Mouse (Mus musculus): ENCODE data around the gene Gm42878.
A peak's percentile ranks its signal among the peaks of the same experiment; 100 is the strongest.
"Not testable (repeated sequence)": the region's sequence is repeated elsewhere in the genome, so short reads cannot be mapped to it uniquely, and the experiment has no call there.

Gm42878 gene

GRCm38 (mm10) chr5:121564468-121564895 is 19.2 kb upstream of the Gm42878 start:
- ATAC-seq (ENCODE audit: low TSS enrichment): peak; percentile 67; the same call in 1 of the 2 replicates

DNA sequence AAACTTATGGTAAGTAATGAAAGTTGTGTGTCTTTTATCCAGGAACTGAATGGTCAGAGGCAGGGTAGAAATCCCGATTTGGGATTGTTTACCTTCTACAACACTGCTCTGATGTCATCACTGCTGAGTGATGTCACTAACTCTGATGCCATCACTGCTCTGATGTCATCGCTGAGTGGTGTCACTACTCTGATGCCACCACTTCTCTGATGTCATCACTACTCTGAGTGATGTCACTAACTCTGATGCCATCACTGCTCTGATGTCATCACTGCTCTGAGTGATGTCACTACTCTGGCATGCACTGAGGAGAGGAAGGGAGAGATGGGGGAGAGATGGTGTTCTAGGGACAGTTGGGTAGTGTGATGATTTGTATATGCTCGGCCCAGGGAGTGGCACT is 17.2 kb upstream of the Gm42878 start:
- ATAC-seq (ENCODE audit: low TSS enrichment): no peak

DNA sequence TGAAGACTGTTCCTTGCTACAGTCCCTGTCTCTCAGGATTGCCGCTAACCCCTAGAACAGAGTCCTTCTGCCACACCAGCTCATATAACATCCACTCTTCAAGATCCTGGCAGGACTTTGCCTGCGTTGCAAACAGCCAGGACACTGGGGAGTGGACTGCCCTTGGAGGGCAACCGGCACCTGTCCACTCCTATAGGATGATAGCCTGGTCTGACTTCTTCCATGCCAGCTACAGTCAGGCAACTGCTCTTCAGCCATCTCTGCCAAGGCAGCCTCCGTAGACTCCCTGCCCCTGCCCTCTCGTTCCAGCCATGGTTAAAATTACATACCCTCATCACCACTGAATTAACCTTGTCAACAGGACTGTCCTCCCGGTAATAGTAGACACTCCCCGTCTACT is 3.9 kb upstream of the Gm42878 start:
- ATAC-seq (ENCODE audit: low TSS enrichment): no peak

DNA sequence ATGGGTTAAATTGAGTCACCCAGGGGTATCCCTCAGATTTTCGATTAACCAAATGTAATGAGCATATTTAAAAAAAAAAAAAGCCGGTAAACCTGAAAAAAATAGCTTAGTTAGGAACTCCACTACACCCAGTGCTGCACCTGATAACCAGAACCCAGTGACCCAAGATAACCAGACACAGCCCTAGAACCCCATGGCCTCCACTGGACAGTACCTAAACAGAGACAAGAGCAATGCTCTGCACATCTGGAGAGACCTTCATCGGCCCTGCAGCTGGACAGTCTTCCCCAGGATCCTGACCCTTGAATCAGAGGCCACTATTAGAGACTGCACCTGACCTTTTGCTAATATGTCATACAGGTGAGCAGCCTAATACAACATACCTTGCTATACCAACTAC is 1.8 kb upstream of the Gm42878 start:
- no peak for ATAC-seq (ENCODE audit: low TSS enrichment)

GRCm38 (mm10) chr5:121546530-121546895 is 1.2 kb upstream of the Gm42878 start:
- peak; percentile 44; the same call in 1 of the 2 replicates for ATAC-seq (ENCODE audit: low TSS enrichment)

GRCm38 (mm10) chr5:121545793-121546529 is 679 bp upstream of the Gm42878 start, which contains the start of gene Mapkapk5:
TSS of gene Mapkapk5 (minus strand) at chr5:121545905.
- ATAC-seq (ENCODE audit: low TSS enrichment): peak; percentile 93

DNA sequence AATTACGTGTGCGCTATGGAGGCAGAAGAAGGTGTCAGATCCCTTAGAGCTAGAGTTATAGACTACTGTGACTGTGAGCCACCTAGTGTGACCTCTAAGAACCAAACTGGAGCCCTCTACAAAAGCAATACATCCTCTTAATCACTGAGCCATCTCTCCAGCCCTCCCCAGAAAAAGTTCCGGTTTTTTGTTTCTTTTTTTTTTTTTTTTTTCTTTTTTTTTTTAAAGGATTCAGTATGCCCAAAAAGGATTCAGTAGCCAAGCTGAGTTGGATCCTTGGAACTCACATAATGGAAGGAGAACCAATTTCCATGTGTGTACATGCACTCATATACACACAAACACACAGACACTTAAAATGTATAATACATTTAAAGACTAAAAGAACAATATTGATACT is 1.9 kb downstream of the Gm42878 start:
- no peak for ATAC-seq (ENCODE audit: low TSS enrichment)

- no peak for ATAC-seq (ENCODE audit: low TSS enrichment)
Measured at GRCm38 (mm10) chr5:121541235-121541634, 4.0 kb downstream of the Gm42878 start.

GRCm38 (mm10) chr5:121540066-121540465 is 5.2 kb downstream of the Gm42878 start:
- ATAC-seq (ENCODE audit: low TSS enrichment): no peak

DNA sequence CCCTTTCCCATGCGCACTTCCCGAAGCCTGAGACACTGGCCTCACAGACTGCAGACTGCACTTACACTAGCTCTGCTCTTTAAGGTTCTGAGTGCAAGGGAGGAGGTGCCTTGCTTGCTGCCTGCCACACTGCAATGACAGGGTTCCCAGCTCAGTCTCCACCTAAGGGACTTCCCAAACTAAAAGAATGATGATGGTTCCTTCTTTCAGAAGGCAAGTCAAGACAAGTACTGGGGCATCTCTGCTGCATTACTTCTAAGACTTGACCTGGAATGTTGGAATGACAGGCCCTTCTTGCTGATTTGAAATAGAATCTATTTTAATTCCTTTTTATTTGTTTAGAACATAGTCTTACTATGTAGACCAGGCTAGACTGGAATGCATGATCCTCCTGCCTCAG is 7.7 kb downstream of the Gm42878 start:
- ATAC-seq (ENCODE audit: low TSS enrichment): no peak

DNA sequence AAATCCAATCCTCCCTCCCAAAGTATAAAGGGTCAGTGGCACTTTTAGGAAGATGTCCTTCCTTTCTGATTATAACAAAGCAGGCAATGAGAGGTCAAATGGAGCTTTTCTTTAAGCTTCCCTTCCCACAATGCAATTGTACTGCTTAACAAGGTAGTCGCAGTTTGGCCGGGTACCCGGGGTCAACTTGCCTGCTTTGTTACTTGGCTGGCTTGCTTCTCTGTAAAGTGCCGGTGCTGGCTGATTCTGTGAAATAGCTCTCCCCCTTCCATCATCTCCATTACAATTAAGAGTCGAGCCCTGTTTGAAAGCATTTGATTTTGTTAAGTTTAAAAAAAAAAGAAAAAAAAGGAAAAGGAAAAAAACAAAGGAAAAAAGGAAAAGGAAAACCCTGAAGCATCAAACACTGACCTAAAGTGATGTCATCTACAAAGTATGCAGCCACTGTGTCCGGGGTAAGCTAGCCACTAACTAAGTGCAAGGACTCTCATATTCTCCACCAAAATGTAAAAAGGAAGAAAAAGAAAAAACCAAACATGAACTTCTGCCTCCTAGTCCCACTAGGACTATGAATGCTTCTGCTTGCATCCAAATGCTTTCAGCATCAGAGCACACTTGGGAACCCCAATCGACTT is 8.2 kb downstream of the Gm42878 start:
- ATAC-seq (ENCODE audit: low TSS enrichment): no peak

- no peak for ATAC-seq (ENCODE audit: low TSS enrichment)
Measured at GRCm38 (mm10) chr5:121535116-121535515, 10.2 kb downstream of the Gm42878 start.

- no peak for ATAC-seq (ENCODE audit: low TSS enrichment)
Measured at GRCm38 (mm10) chr5:121534521-121534920, 10.8 kb downstream of the Gm42878 start.

DNA sequence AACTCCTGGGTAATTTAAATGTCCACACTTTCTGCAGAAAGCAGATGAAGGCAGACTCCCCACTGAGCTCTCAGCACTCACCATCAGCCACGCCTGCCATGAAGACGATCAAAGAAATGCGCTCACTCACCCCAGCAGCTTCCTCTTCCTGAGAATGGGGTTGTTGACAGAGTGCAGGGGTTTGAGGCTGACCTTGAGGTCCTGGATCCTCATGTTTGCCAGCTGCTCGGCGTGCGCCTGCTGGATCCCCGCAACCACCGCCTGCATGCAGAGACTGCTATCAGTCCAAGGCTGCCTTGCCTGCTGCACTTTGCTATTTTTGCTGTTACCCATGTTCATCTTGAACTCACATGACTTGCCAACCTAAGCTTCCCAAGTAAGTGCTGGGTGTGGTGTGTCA is 18.3 kb downstream of the Gm42878 start:
- no peak for ATAC-seq (ENCODE audit: low TSS enrichment)

DNA sequence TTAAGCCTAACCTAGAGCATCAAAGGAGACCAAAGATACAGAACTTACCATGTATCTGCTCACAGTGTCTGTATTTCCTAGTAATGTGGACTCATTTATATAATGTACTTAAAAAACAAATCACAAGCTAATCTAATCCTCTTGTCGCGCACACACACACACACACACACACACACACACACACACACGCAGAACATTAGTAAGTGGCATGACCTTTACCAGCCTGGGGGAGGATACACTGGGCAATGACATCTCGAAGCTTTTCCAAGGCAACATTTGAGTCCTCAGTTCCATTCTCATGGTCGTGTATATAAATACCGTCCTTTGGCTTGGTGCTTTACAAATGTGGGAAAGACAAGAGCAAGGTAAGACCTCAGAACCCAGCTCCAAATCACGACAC is 18.8 kb downstream of the Gm42878 start:
- ATAC-seq (ENCODE audit: low TSS enrichment): no peak

DNA sequence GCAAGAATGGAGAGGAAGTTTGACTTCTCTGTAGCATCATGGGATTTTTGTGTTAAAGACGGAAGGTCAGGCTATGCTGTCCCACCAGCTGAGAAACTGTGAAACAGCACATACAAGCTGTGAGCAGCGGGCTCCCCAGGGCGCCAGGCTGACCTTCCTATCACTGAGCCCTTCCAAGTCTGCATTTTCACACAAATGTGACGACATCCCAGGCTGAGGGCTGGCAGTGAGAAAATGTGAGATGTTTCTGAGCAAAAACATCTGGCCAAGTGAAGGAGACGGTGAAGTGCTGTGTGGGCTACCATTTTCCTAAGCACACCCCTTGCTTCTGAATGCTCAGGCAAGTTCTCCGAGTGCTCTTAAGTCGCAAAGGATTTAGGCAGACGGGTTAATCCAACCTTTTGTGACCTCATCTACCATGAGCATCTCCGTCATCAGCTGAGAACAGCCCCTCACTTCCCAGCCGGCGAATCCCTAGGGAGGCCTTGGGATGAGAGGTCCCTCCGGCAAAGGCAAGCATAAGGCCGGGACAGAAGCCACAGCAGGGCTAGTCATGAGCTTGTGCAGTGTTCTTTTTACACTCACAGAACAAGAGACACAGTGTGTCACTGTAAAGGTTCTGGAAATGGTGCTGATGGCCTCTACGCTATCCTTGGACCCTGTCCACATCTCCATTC is 19.4 kb downstream of the Gm42878 start:
- no peak for ATAC-seq (ENCODE audit: low TSS enrichment)

GRCm38 (mm10) chr5:121519758-121520157 is 25.5 kb downstream of the Gm42878 start:
- ATAC-seq (ENCODE audit: low TSS enrichment): not testable (repeated sequence)

- ATAC-seq (ENCODE audit: low TSS enrichment): no peak
Measured at GRCm38 (mm10) chr5:121518983-121519382, 26.3 kb downstream of the Gm42878 start.

DNA sequence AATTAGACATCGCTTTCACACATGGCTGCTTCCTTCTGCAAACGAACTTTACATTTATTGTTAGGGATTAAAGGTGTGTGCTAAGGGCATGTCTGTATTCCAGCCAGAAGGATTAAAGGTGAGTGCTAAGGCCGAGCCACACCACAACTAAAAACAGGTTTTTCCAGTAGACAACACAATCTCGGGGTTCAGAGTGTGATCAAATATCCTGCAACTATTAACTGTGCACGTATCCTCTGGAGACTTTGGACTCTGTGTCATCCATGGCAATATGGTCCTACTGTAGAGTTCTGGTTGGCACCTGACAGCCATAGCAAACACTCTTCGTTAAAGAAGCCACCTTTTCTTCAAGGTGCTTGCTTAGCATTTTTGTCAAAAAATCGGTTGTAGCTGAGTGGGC is 35.3 kb downstream of the Gm42878 start:
- ATAC-seq (ENCODE audit: low TSS enrichment): no peak

GRCm38 (mm10) chr5:121506846-121507245 is 38.4 kb downstream of the Gm42878 start:
- ATAC-seq (ENCODE audit: low TSS enrichment): no peak

- no peak for ATAC-seq (ENCODE audit: low TSS enrichment)
Measured at GRCm38 (mm10) chr5:121503231-121503630, 42.1 kb downstream of the Gm42878 start, which contains the start of gene Adam1b. TSS of gene Adam1b (minus strand) at chr5:121503435.

- ATAC-seq (ENCODE audit: low TSS enrichment): not testable (repeated sequence)
Measured at GRCm38 (mm10) chr5:121501424-121501996, 43.8 kb downstream of the Gm42878 start.

Measured in frontal cortex, adult (tissue).